8 mouse cellular contexts compared by ENCODE assay signal in genomic region chr7:45801348-45801747, GRCm38 (mm10). TPM values are rescaled to one million over a fixed set of nuclear protein-coding genes. Genes with fewer than 3 reads are reported as not detected.
DNase-seq lines count a peak whose midpoint lies in the region; ATAC-seq and TF ChIP-seq lines count a peak whose summit lies in the region.

No protein-coding gene starts in this region.

- no peak overlapping the region for H3K4me2 ChIP-seq in forebrain, embryonic 11.5 days (ENCODE audit: low read depth, low read length, severe bottlenecking)
- H3K4me2 ChIP-seq in heart, embryonic 16.5 days (ENCODE audit: low read depth, low read length), result peak overlapping the region; percentile 58
- H3K4me2 ChIP-seq in liver, embryonic 16.5 days (ENCODE audit: low read depth, low read length), result peak overlapping the region; percentile 59
- H3K4me2 ChIP-seq in neural tube, embryonic 12.5 days (replicated peaks), result no peak overlapping the region
- H3K4me2 ChIP-seq in stomach, postnatal 0 days (replicated peaks; ENCODE audit: low read depth), result peak overlapping the region; percentile 59

- TF ChIP-seq CTCF in ES-Bruce4 (IDR thresholded peaks at IDR 0.05; ENCODE audit: low read depth, low read length), result peak; percentile 100
- TF ChIP-seq CTCF in stomach, postnatal 0 days (IDR thresholded peaks at IDR 0.05; ENCODE audit: low read depth), result peak; percentile 100

- ATAC-seq in forebrain, embryonic 11.5 days (replicated peaks; ENCODE audit: low FRiP score), result peak; percentile 44; the same call in 1 of the 2 replicates
- peak; percentile 53 for ATAC-seq in heart, embryonic 16.5 days (replicated peaks; ENCODE audit: extremely low read depth, insufficient read depth, low FRiP score)
- ATAC-seq in liver, embryonic 16.5 days (ENCODE audit: low read depth), result peak; percentile 44
- ATAC-seq in neural tube, embryonic 12.5 days (ENCODE audit: low FRiP score, low read depth), result peak; percentile 39
- peak; percentile 74 for ATAC-seq in stomach, postnatal 0 days (ENCODE audit: low FRiP score, low TSS enrichment)

- H3K27me3 ChIP-seq in ES-Bruce4 (ENCODE audit: control insufficient read depth, insufficient read depth, low read length, poor library complexity, severe bottlenecking), result no peaks in the 10 kb centered on the region
- peaks cover 14% of the 10 kb centered on the region for H3K27me3 ChIP-seq in forebrain, embryonic 11.5 days (ENCODE audit: control insufficient read depth, insufficient read depth, low read length)
- H3K27me3 ChIP-seq in heart, embryonic 16.5 days (ENCODE audit: control insufficient read depth, insufficient read depth, low read length), result peaks cover 31% of the 10 kb centered on the region
- H3K27me3 ChIP-seq in liver, embryonic 16.5 days (ENCODE audit: control insufficient read depth, insufficient read depth, low read depth, low read length), result peaks cover 37% of the 10 kb centered on the region
- peaks cover 31% of the 10 kb centered on the region for H3K27me3 ChIP-seq in neural tube, embryonic 12.5 days (replicated peaks)
- no peaks in the 10 kb centered on the region for H3K27me3 ChIP-seq in stomach, postnatal 0 days (ENCODE audit: control insufficient read depth, insufficient read depth, low read length)

- DNase-seq in c-Kit-positive CD71-positive TER-119-negative erythroid progenitor cells, embryonic 14.5 days (ENCODE audit: low read depth), result peak; percentile 85
- peak; percentile 96 for DNase-seq in forebrain, embryonic 11.5 days (ENCODE audit: low spot score)
- DNase-seq in kidney, postnatal 4 days, result peak; percentile 97 to 98
- peak; percentile 96 for DNase-seq in stomach, postnatal 0 days (ENCODE audit: low spot score)

- 5% methylated on average over 12 of the region's 12 CpGs for WGBS in forebrain, embryonic 11.5 days
- WGBS in heart, embryonic 16.5 days, result 2% methylated on average over 12 of the region's 12 CpGs
- WGBS in liver, embryonic 16.5 days (ENCODE audit: insufficient replicate concordance), result 2% methylated on average over 12 of the region's 12 CpGs
- 4% methylated on average over 12 of the region's 12 CpGs for WGBS in neural tube, embryonic 12.5 days
- WGBS in stomach, postnatal 0 days, result 2% methylated on average over 12 of the region's 12 CpGs

- peak overlapping the region; percentile 70 for H3K4me3 ChIP-seq in ES-Bruce4 (ENCODE audit: low read depth, low read length)
- H3K4me3 ChIP-seq in forebrain, embryonic 11.5 days (ENCODE audit: low read depth, low read length), result no peak overlapping the region
- H3K4me3 ChIP-seq in heart, embryonic 16.5 days (ENCODE audit: low read length), result peak overlapping the region; percentile 35
- H3K4me3 ChIP-seq in liver, embryonic 16.5 days (ENCODE audit: low read depth, low read length), result peak overlapping the region; percentile 36
- H3K4me3 ChIP-seq in neural tube, embryonic 12.5 days, result no peak overlapping the region
- peak overlapping the region; percentile 33 for H3K4me3 ChIP-seq in stomach, postnatal 0 days (ENCODE audit: low read depth, low read length)

- no peak for TF ChIP-seq POLR2A in ES-Bruce4 (IDR thresholded peaks at IDR 0.05; ENCODE audit: insufficient read depth, low read length)

- H3K4me1 ChIP-seq in ES-Bruce4 (ENCODE audit: control insufficient read depth, insufficient read depth, low read length), result peaks cover 6% of the 10 kb centered on the region
- H3K4me1 ChIP-seq in forebrain, embryonic 11.5 days (replicated peaks; ENCODE audit: control insufficient read depth, insufficient read depth, low read length), result peaks cover 14% of the 10 kb centered on the region
- H3K4me1 ChIP-seq in heart, embryonic 16.5 days (ENCODE audit: control insufficient read depth, insufficient read depth, low read length), result peaks cover 12% of the 10 kb centered on the region
- peaks cover 35% of the 10 kb centered on the region for H3K4me1 ChIP-seq in liver, embryonic 16.5 days (ENCODE audit: control insufficient read depth, low read depth, low read length)
- H3K4me1 ChIP-seq in neural tube, embryonic 12.5 days, result peaks cover 21% of the 10 kb centered on the region
- 0 out of 2 replicates have a peak, but pooled peaks cover 5% of the 10 kb centered on the region for H3K4me1 ChIP-seq in stomach, postnatal 0 days (replicated peaks; ENCODE audit: control insufficient read depth, insufficient read depth)

- no peak overlapping the region for H3K9ac ChIP-seq in ES-Bruce4 (ENCODE audit: low read depth, poor library complexity, severe bottlenecking)
- H3K9ac ChIP-seq in forebrain, embryonic 11.5 days (ENCODE audit: low read length), result no peak overlapping the region
- peak overlapping the region; percentile 41; the same call in 1 of the 2 replicates for H3K9ac ChIP-seq in heart, embryonic 16.5 days (ENCODE audit: low read length)
- no peak overlapping the region for H3K9ac ChIP-seq in liver, embryonic 16.5 days (ENCODE audit: low read depth, low read length)
- H3K9ac ChIP-seq in neural tube, embryonic 12.5 days, result no peak overlapping the region
- H3K9ac ChIP-seq in stomach, postnatal 0 days (ENCODE audit: low read length), result peak overlapping the region; percentile 50; the same call in 1 of the 2 replicates

- H3K36me3 ChIP-seq in ES-Bruce4 (ENCODE audit: control insufficient read depth, insufficient read depth, low read length, poor library complexity, severe bottlenecking), result no peaks in the 10 kb centered on the region
- peaks cover 2% of the 10 kb centered on the region; the same call in 1 of the 2 replicates for H3K36me3 ChIP-seq in forebrain, embryonic 11.5 days (ENCODE audit: control insufficient read depth, insufficient read depth, low read length)
- no peaks in the 10 kb centered on the region for H3K36me3 ChIP-seq in heart, embryonic 16.5 days (ENCODE audit: control insufficient read depth, insufficient read depth)
- H3K36me3 ChIP-seq in liver, embryonic 16.5 days (ENCODE audit: control insufficient read depth, insufficient read depth), result no peaks in the 10 kb centered on the region
- H3K36me3 ChIP-seq in neural tube, embryonic 12.5 days, result peaks cover 52% of the 10 kb centered on the region
- no peaks in the 10 kb centered on the region for H3K36me3 ChIP-seq in stomach, postnatal 0 days (ENCODE audit: control insufficient read depth, insufficient read depth, low read length)

- no peak overlapping the region for H3K27ac ChIP-seq in ES-Bruce4 (ENCODE audit: insufficient read depth, low read length)
- no peak overlapping the region for H3K27ac ChIP-seq in forebrain, embryonic 11.5 days (ENCODE audit: low read depth, low read length)
- no peak overlapping the region for H3K27ac ChIP-seq in heart, embryonic 16.5 days (ENCODE audit: low read length)
- no peak overlapping the region for H3K27ac ChIP-seq in liver, embryonic 16.5 days (ENCODE audit: low read length)
- no peak overlapping the region for H3K27ac ChIP-seq in neural tube, embryonic 12.5 days
- H3K27ac ChIP-seq in stomach, postnatal 0 days (replicated peaks), result peak overlapping the region; percentile 58; the same call in 1 of the 2 replicates

- H3K9me3 ChIP-seq in ES-Bruce4 (replicated peaks; ENCODE audit: control insufficient read depth, insufficient read depth, low read length, poor library complexity, severe bottlenecking), result no peaks in the 10 kb centered on the region
- no peaks in the 10 kb centered on the region for H3K9me3 ChIP-seq in forebrain, embryonic 11.5 days (ENCODE audit: control insufficient read depth, low read length)
- H3K9me3 ChIP-seq in heart, embryonic 16.5 days (replicated peaks; ENCODE audit: control insufficient read depth, low read length), result no peaks in the 10 kb centered on the region
- no peaks in the 10 kb centered on the region for H3K9me3 ChIP-seq in liver, embryonic 16.5 days (replicated peaks; ENCODE audit: control insufficient read depth, low read length)
- no peaks in the 10 kb centered on the region for H3K9me3 ChIP-seq in neural tube, embryonic 12.5 days
- no peaks in the 10 kb centered on the region for H3K9me3 ChIP-seq in stomach, postnatal 0 days (ENCODE audit: control insufficient read depth, low read length)

- TF ChIP-seq EP300 in ES-Bruce4 (IDR thresholded peaks at IDR 0.05; ENCODE audit: insufficient read depth, low read depth, low read length), result 0 out of 2 replicates have a peak, but pooled peaks have one; percentile 52
- no peak for TF ChIP-seq EP300 in stomach, postnatal 0 days (optimal IDR thresholded peaks at IDR 0.05)

RNA-seq across cellular contexts. Expression of gene Cyth2, which starts 13.0 kb away (rescaled TPM):
- 75.1 and 75.8 TPM in 2 replicates for polyA plus RNA-seq in ES-Bruce4 (2011; ENCODE audit: insufficient read depth, insufficient read length, low read depth, missing spikeins)
- polyA plus RNA-seq in forebrain, embryonic 11.5 days (2014; fragmentation: Nextera tagmentation; extraction: Ambion mirVana), result 194 and 207 TPM in 2 replicates
- 90.8 and 90.9 TPM in 2 replicates for polyA plus RNA-seq in heart, embryonic 16.5 days (2015; fragmentation: Nextera tagmentation; extraction: Ambion mirVana)
- polyA plus RNA-seq in liver, embryonic 16.5 days (2015; fragmentation: Nextera tagmentation; extraction: Ambion mirVana), result 26.0 and 26.5 TPM in 2 replicates
- polyA plus RNA-seq in neural tube, embryonic 12.5 days (2016; fragmentation: Nextera tagmentation; extraction: Ambion mirVana), result 305 and 308 TPM in 2 replicates
- polyA plus RNA-seq in stomach, postnatal 0 days (2015; fragmentation: Nextera tagmentation; extraction: Ambion mirVana), result 59.7 and 62.4 TPM in 2 replicates

RNA-seq across cellular contexts. Expression of gene Sult2b1, which starts 16.9 kb away (rescaled TPM):
- polyA plus RNA-seq in ES-Bruce4 (2011; ENCODE audit: insufficient read depth, insufficient read length, low read depth, missing spikeins), result 5.4 and 6.4 TPM in 2 replicates
- 1.4 and 1.6 TPM in 2 replicates for polyA plus RNA-seq in forebrain, embryonic 11.5 days (2014; fragmentation: Nextera tagmentation; extraction: Ambion mirVana)
- polyA plus RNA-seq in heart, embryonic 16.5 days (2015; fragmentation: Nextera tagmentation; extraction: Ambion mirVana), result 0.66 and 0.72 TPM in 2 replicates
- 0.08 and 0.22 TPM in 2 replicates for polyA plus RNA-seq in liver, embryonic 16.5 days (2015; fragmentation: Nextera tagmentation; extraction: Ambion mirVana)
- 2.1 and 2.4 TPM in 2 replicates for polyA plus RNA-seq in neural tube, embryonic 12.5 days (2016; fragmentation: Nextera tagmentation; extraction: Ambion mirVana)
- polyA plus RNA-seq in stomach, postnatal 0 days (2015; fragmentation: Nextera tagmentation; extraction: Ambion mirVana), result 83.2 and 87.1 TPM in 2 replicates

RNA-seq across cellular contexts. Expression of gene Lmtk3, which starts 17.8 kb away (rescaled TPM):
- 9.6 and 11.3 TPM in 2 replicates for polyA plus RNA-seq in ES-Bruce4 (2011; ENCODE audit: insufficient read depth, insufficient read length, low read depth, missing spikeins)
- polyA plus RNA-seq in forebrain, embryonic 11.5 days (2014; fragmentation: Nextera tagmentation; extraction: Ambion mirVana), result 5.2 and 6.6 TPM in 2 replicates
- 0.53 and 0.57 TPM in 2 replicates for polyA plus RNA-seq in heart, embryonic 16.5 days (2015; fragmentation: Nextera tagmentation; extraction: Ambion mirVana)
- polyA plus RNA-seq in liver, embryonic 16.5 days (2015; fragmentation: Nextera tagmentation; extraction: Ambion mirVana), result not detected in 2 replicates
- polyA plus RNA-seq in neural tube, embryonic 12.5 days (2016; fragmentation: Nextera tagmentation; extraction: Ambion mirVana), result 10.9 and 14.1 TPM in 2 replicates
- 0.15 and 0.27 TPM in 2 replicates for polyA plus RNA-seq in stomach, postnatal 0 days (2015; fragmentation: Nextera tagmentation; extraction: Ambion mirVana)

RNA-seq across cellular contexts. Expression of gene Kcnj14, which starts 23.2 kb away (rescaled TPM):
- polyA plus RNA-seq in ES-Bruce4 (2011; ENCODE audit: insufficient read depth, insufficient read length, low read depth, missing spikeins), result 0.75 TPM in 1 of 2 replicates, not detected in the other
- 0.37 and 0.45 TPM in 2 replicates for polyA plus RNA-seq in forebrain, embryonic 11.5 days (2014; fragmentation: Nextera tagmentation; extraction: Ambion mirVana)
- 0.50 and 0.57 TPM in 2 replicates for polyA plus RNA-seq in heart, embryonic 16.5 days (2015; fragmentation: Nextera tagmentation; extraction: Ambion mirVana)
- polyA plus RNA-seq in liver, embryonic 16.5 days (2015; fragmentation: Nextera tagmentation; extraction: Ambion mirVana), result 0.14 and 0.15 TPM in 2 replicates
- polyA plus RNA-seq in neural tube, embryonic 12.5 days (2016; fragmentation: Nextera tagmentation; extraction: Ambion mirVana), result 0.86 and 0.87 TPM in 2 replicates
- polyA plus RNA-seq in stomach, postnatal 0 days (2015; fragmentation: Nextera tagmentation; extraction: Ambion mirVana), result 0.22 TPM in 2 replicates

RNA-seq across cellular contexts. Expression of gene Grwd1, which starts 29.4 kb away (rescaled TPM):
- 32.3 and 36.3 TPM in 2 replicates for polyA plus RNA-seq in ES-Bruce4 (2011; ENCODE audit: insufficient read depth, insufficient read length, low read depth, missing spikeins)
- polyA plus RNA-seq in forebrain, embryonic 11.5 days (2014; fragmentation: Nextera tagmentation; extraction: Ambion mirVana), result 84.8 and 88.2 TPM in 2 replicates
- polyA plus RNA-seq in heart, embryonic 16.5 days (2015; fragmentation: Nextera tagmentation; extraction: Ambion mirVana), result 38.1 and 40.2 TPM in 2 replicates
- polyA plus RNA-seq in liver, embryonic 16.5 days (2015; fragmentation: Nextera tagmentation; extraction: Ambion mirVana), result 19.2 and 20.9 TPM in 2 replicates
- polyA plus RNA-seq in neural tube, embryonic 12.5 days (2016; fragmentation: Nextera tagmentation; extraction: Ambion mirVana), result 48.3 and 50.7 TPM in 2 replicates
- 25.6 and 25.7 TPM in 2 replicates for polyA plus RNA-seq in stomach, postnatal 0 days (2015; fragmentation: Nextera tagmentation; extraction: Ambion mirVana)

Comparison
In these comparisons a context has a peak if more than half of its experiments do, and no peak if none do; other contexts are left out.
1. H3K4me3 ChIP-seq: peak in ES-Bruce4 (single experiment), heart, embryonic 16.5 days (single experiment), liver, embryonic 16.5 days (single experiment) and stomach, postnatal 0 days (single experiment); none in forebrain, embryonic 11.5 days (single experiment) and neural tube, embryonic 12.5 days (single experiment).
2. H3K9ac ChIP-seq: peak in heart, embryonic 16.5 days (single experiment) and stomach, postnatal 0 days (single experiment); none in ES-Bruce4 (single experiment), forebrain, embryonic 11.5 days (single experiment), liver, embryonic 16.5 days (single experiment) and neural tube, embryonic 12.5 days (single experiment).
3. H3K4me2 ChIP-seq: peak in heart, embryonic 16.5 days (single experiment), liver, embryonic 16.5 days (single experiment) and stomach, postnatal 0 days (single experiment); none in forebrain, embryonic 11.5 days (single experiment) and neural tube, embryonic 12.5 days (single experiment).
4. RNA of gene Sult2b1, which starts 16.9 kb away (polyA plus RNA-seq): 83.2 to 87.1 TPM in stomach, postnatal 0 days; 5.4 to 6.4 TPM in ES-Bruce4, 2.1 to 2.4 TPM in neural tube, embryonic 12.5 days, 1.4 to 1.6 TPM in forebrain, embryonic 11.5 days, 0.66 to 0.72 TPM in heart, embryonic 16.5 days and 0.08 to 0.22 TPM in liver, embryonic 16.5 days; every median in the first group is over 10 times any median in the second.
5. Peak in every context shown above with its lines, with median percentiles within 50 percentile points of each other: DNase-seq and ATAC-seq.